Mouse (Mus musculus): ENCODE measurements around the gene Fam57b. TPM values are rescaled to one million over a fixed set of nuclear protein-coding genes. Genes with fewer than 3 reads are reported as not detected.

Gene Fam57b
- total and polyA plus RNA-seq, 2 experiments from 2014 or later, result 56.3 to 60.2 TPM

- ATAC-seq (ENCODE audit: low FRiP score) (no peak), DNase-seq (ENCODE audit: low spot score) (no peak)
- no peak for TF ChIP-seq CTCF (IDR thresholded peaks at IDR 0.05)
- Histone ChIP-seq H3K27ac (ENCODE audit: low read depth, low read length) (no peak overlapping the region), H3K36me3 (ENCODE audit: insufficient read depth, low read length) (peaks cover 33% of the 10 kb centered on the region), H3K4me1 (ENCODE audit: insufficient read depth, low read length) (peaks cover 5% of the 10 kb centered on the region; the same call in 1 of the 2 replicates), H3K9ac (replicated peaks; ENCODE audit: low read length, poor library complexity, severe bottlenecking) (no peak overlapping the region; the same call in 1 of the 2 replicates), H3K27me3 (ENCODE audit: insufficient read depth, low read length) (no peaks in the 10 kb centered on the region), H3K4me3 (ENCODE audit: low read depth, low read length) (no peak overlapping the region), H3K4me2 (ENCODE audit: low read depth, low read length, poor library complexity, severe bottlenecking) (no peak overlapping the region), H3K9me3 (ENCODE audit: low read length) (no peaks in the 10 kb centered on the region)
- 77% methylated on average over 17 of the region's 17 CpGs for WGBS
These were observed 34.9 kb upstream of the Fam57b start for GRCm38 (mm10) chr7:126762471-126763008.

- TF ChIP-seq CTCF (IDR thresholded peaks at IDR 0.05), result no peak
- Histone ChIP-seq H3K4me3 (ENCODE audit: low read depth, low read length) (no peak overlapping the region), H3K27me3 (ENCODE audit: insufficient read depth, low read length) (no peaks in the 10 kb centered on the region), H3K9me3 (ENCODE audit: low read length) (no peaks in the 10 kb centered on the region), H3K4me2 (ENCODE audit: low read depth, low read length, poor library complexity, severe bottlenecking) (no peak overlapping the region), H3K9ac (replicated peaks; ENCODE audit: low read length, poor library complexity, severe bottlenecking) (no peak overlapping the region), H3K27ac (ENCODE audit: low read depth, low read length) (no peak overlapping the region), H3K36me3 (ENCODE audit: insufficient read depth, low read length) (peaks cover 50% of the 10 kb centered on the region), H3K4me1 (ENCODE audit: insufficient read depth, low read length) (peaks cover 5% of the 10 kb centered on the region; the same call in 1 of the 2 replicates)
- no peak for DNase-seq (ENCODE audit: low spot score)
- WGBS, result 91% methylated on average over 9 of the region's 9 CpGs
- ATAC-seq (ENCODE audit: low FRiP score), result no peak
These were observed 31.9 kb upstream of the Fam57b start for GRCm38 (mm10) chr7:126765540-126765939.

- Histone ChIP-seq H3K27me3 (ENCODE audit: insufficient read depth, low read length) (no peaks in the 10 kb centered on the region), H3K27ac (ENCODE audit: low read depth, low read length) (no peak within 1 kb of the TSS), H3K4me2 (ENCODE audit: low read depth, low read length, poor library complexity, severe bottlenecking) (no peak within 1 kb of the TSS), H3K9me3 (ENCODE audit: low read length) (no peaks in the 10 kb centered on the region), H3K36me3 (ENCODE audit: insufficient read depth, low read length) (peaks cover 55% of the 10 kb centered on the region), H3K4me1 (ENCODE audit: insufficient read depth, low read length) (peaks cover under 1% of the 10 kb centered on the region; the same call in 1 of the 2 replicates), H3K9ac (replicated peaks; ENCODE audit: low read length, poor library complexity, severe bottlenecking) (no peak within 1 kb of the TSS), H3K4me3 (ENCODE audit: low read depth, low read length) (no peak within 1 kb of the TSS)
- WGBS, result 91% methylated on average over 16 of the region's 16 CpGs
- ATAC-seq (ENCODE audit: low FRiP score), result no peak
- no peak for TF ChIP-seq CTCF (IDR thresholded peaks at IDR 0.05)
- no peak for DNase-seq (ENCODE audit: low spot score)
These were observed 31.3 kb upstream of the Fam57b start, which contains the start of gene Gdpd3 for GRCm38 (mm10) chr7:126766201-126766600. TSS of gene Gdpd3 (plus strand) at chr7:126766334.

GRCm38 (mm10) chr7:126767001-126767400 is 30.5 kb upstream of the Fam57b start:
- no peaks in the 10 kb centered on the region for H3K4me1 ChIP-seq (ENCODE audit: insufficient read depth, low read length)
- no peaks in the 10 kb centered on the region for H3K9me3 ChIP-seq (ENCODE audit: low read length)
- H3K4me2 ChIP-seq (ENCODE audit: low read depth, low read length, poor library complexity, severe bottlenecking), result no peak overlapping the region
- peaks cover 55% of the 10 kb centered on the region for H3K36me3 ChIP-seq (ENCODE audit: insufficient read depth, low read length)
- no peak overlapping the region for H3K4me3 ChIP-seq (ENCODE audit: low read depth, low read length)
- no peak overlapping the region for H3K9ac ChIP-seq (replicated peaks; ENCODE audit: low read length, poor library complexity, severe bottlenecking)
- H3K27me3 ChIP-seq (ENCODE audit: insufficient read depth, low read length), result no peaks in the 10 kb centered on the region
- no peak overlapping the region for H3K27ac ChIP-seq (ENCODE audit: low read depth, low read length)
- 99% methylated on average over 8 of the region's 8 CpGs for WGBS
- TF ChIP-seq CTCF (IDR thresholded peaks at IDR 0.05), result no peak
- DNase-seq (ENCODE audit: low spot score), result no peak
- ATAC-seq (ENCODE audit: low FRiP score), result no peak

GRCm38 (mm10) chr7:126770784-126771183 is 26.7 kb upstream of the Fam57b start:
- ATAC-seq (ENCODE audit: low FRiP score) (no peak), DNase-seq (ENCODE audit: low spot score) (no peak)
- peaks cover 33% of the 10 kb centered on the region for H3K36me3 ChIP-seq (ENCODE audit: insufficient read depth, low read length)
- no peak overlapping the region for H3K4me2 ChIP-seq (ENCODE audit: low read depth, low read length, poor library complexity, severe bottlenecking)
- H3K9ac ChIP-seq (replicated peaks; ENCODE audit: low read length, poor library complexity, severe bottlenecking), result no peak overlapping the region
- H3K9me3 ChIP-seq (ENCODE audit: low read length), result no peaks in the 10 kb centered on the region
- H3K4me1 ChIP-seq (ENCODE audit: insufficient read depth, low read length), result no peaks in the 10 kb centered on the region
- TF ChIP-seq CTCF (IDR thresholded peaks at IDR 0.05), result no peak
- WGBS, result 80% methylated on average over 12 of the region's 12 CpGs
- no peak overlapping the region for H3K27ac ChIP-seq (ENCODE audit: low read depth, low read length)
- no peaks in the 10 kb centered on the region for H3K27me3 ChIP-seq (ENCODE audit: insufficient read depth, low read length)
- H3K4me3 ChIP-seq (ENCODE audit: low read depth, low read length), result no peak overlapping the region

- Histone ChIP-seq H3K4me3 (ENCODE audit: low read depth, low read length) (no peak overlapping the region), H3K36me3 (ENCODE audit: insufficient read depth, low read length) (peaks cover 16% of the 10 kb centered on the region), H3K4me1 (ENCODE audit: insufficient read depth, low read length) (peaks cover 7% of the 10 kb centered on the region), H3K4me2 (ENCODE audit: low read depth, low read length, poor library complexity, severe bottlenecking) (no peak overlapping the region), H3K9ac (replicated peaks; ENCODE audit: low read length, poor library complexity, severe bottlenecking) (no peak overlapping the region), H3K27me3 (ENCODE audit: insufficient read depth, low read length) (no peaks in the 10 kb centered on the region), H3K27ac (ENCODE audit: low read depth, low read length) (no peak overlapping the region), H3K9me3 (ENCODE audit: low read length) (no peaks in the 10 kb centered on the region)
- no peak for ATAC-seq (ENCODE audit: low FRiP score)
- no peak for TF ChIP-seq CTCF (IDR thresholded peaks at IDR 0.05)
- WGBS, result 90% methylated on average over 2 of the region's 2 CpGs
- DNase-seq (ENCODE audit: low spot score), result no peak
These were observed 24.1 kb upstream of the Fam57b start for GRCm38 (mm10) chr7:126773351-126773750.
